Mouse (Mus musculus) liver, embryonic 16.5 days (tissue): Measurements from ENCODE around the gene Stmn3. TPM values are rescaled to one million over a fixed set of nuclear protein-coding genes. Genes with fewer than 3 reads are reported as not detected.

Experiments used
- ATAC-seq: fragments of 200-750 bp; cut with Nextera tagmentation; 2 replicates; pipeline ENCODE4 v1.8.0; 2017; ENCODE audit warnings: low read depth, mild to moderate bottlenecking, moderate number of reproducible peaks, moderate library complexity
- H3K27ac ChIP-seq: fragments of 300-500 bp; sonication (generic); 2 replicates; pipeline ENCODE4 v1.5.1; 2014; ENCODE audit warnings: mild to moderate bottlenecking, low read length
- H3K27me3 ChIP-seq: fragments of 300-500 bp; sonication (generic); 2 replicates; pipeline ENCODE4 v1.6.1; 2014; ENCODE audit warnings: low read depth, low read length, mixed read lengths; ENCODE audit not compliant: control insufficient read depth, insufficient read depth
- H3K36me3 ChIP-seq: fragments of 300-500 bp; sonication (generic); 2 replicates; pipeline ENCODE4 v1.6.1; 2014; ENCODE audit warnings: mild to moderate bottlenecking; ENCODE audit not compliant: control insufficient read depth, insufficient read depth
- H3K4me1 ChIP-seq: fragments of 300-500 bp; sonication (generic); 2 replicates; pipeline ENCODE4 v1.6.1; 2014; ENCODE audit warnings: low read depth, low read length, mixed read lengths; ENCODE audit not compliant: control insufficient read depth
- H3K4me2 ChIP-seq: fragments of 300-500 bp; sonication (generic); 2 replicates; pipeline ENCODE4 v1.6.1; 2014; ENCODE audit warnings: low read depth, low read length, mixed read lengths
- H3K4me3 ChIP-seq: fragments of 300-500 bp; sonication (generic); 2 replicates; pipeline ENCODE4 v1.5.1; 2014; ENCODE audit warnings: low read depth, mild to moderate bottlenecking, low read length
- H3K9ac ChIP-seq: fragments of 300-500 bp; sonication (generic); 2 replicates; pipeline ENCODE4 v1.6.1; 2014; ENCODE audit warnings: low read depth, low read length
- H3K9me3 ChIP-seq: fragments of 300-500 bp; sonication (generic); replicated peaks from 2 replicates; pipeline ENCODE4 v1.6.1; 2016; ENCODE audit warnings: low read length; ENCODE audit not compliant: control insufficient read depth
- WGBS: fragments of 180-500 bp; shearing (Covaris S2); extraction: QIAGEN DNeasy Blood & Tissue Kit; methylation state at CpG from one replicate; pipeline ENCODE4 v1.1.7; 2014; ENCODE audit not compliant: insufficient replicate concordance; 5-methylcytosine and 5-hydroxymethylcytosine counted together
- polyA plus RNA-seq: library from polyadenylated mRNA; unstranded; fragments of >200 nt; fragmentation: Nextera tagmentation; extraction: Ambion mirVana; gene quantifications from 2 replicates; pipeline ENCODE4 v1.2.1, GENCODE M21; 2015

Gene Stmn3
- polyA plus RNA-seq, 1 experiment from 2014 or later = 0.32 TPM

DNA sequence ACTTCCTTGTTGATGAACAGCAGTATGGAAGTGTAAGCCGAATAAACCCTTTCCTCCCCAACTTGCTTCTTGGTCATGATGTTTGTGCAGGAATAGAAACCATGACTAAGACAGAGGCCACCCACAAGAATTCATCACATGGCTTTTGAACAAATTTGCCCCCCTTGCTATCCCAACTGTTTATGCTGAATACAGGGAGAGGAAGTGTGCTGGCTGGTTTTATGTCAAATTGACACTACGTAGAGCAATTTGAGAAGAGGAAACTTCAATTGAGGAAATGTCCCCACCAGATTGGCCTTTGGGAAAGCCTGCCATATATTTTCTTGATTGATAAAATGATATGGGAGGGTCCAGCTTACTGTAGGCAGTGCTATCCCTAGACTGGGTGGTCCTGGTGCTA lies 40.5 kb downstream of the Stmn3 start:
- Histone ChIP-seq H3K36me3 (peaks cover 29% of the 10 kb centered on the region), H3K27ac (no peak overlapping the region), H3K9ac (no peak overlapping the region), H3K9me3 (no peaks in the 10 kb centered on the region), H3K4me3 (no peak overlapping the region), H3K4me1 (peaks cover 3% of the 10 kb centered on the region), H3K4me2 (no peak overlapping the region), H3K27me3 (no peaks in the 10 kb centered on the region)
- WGBS = 82% methylated on average over 2 of the region's 2 CpGs
- ATAC-seq = no peak

DNA sequence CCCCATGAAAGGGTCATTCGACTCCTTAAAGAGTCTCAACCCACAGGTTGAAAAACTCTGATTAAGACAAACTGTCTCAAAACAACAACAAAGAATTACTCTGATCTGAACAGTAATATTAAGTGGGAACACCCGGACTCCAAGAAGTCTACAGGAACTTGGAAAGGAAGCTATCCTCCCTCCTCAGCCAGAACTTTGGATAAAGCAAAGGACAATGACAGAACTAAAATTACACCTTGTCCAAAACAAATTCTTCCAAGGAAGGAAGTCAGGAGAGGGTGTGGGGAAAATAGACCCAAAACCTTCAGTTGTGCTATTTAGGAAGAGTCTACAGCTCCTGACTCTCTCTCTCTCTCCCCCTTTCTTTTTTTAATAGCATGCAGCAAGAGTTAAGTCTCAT lies 42.2 kb downstream of the Stmn3 start:
- H3K27me3 ChIP-seq = no peaks in the 10 kb centered on the region
- H3K27ac ChIP-seq = no peak overlapping the region
- H3K36me3 ChIP-seq = peaks cover 33% of the 10 kb centered on the region
- H3K9me3 ChIP-seq = no peaks in the 10 kb centered on the region
- no peak overlapping the region for H3K9ac ChIP-seq
- 81% methylated on average over 2 of the region's 2 CpGs for WGBS
- H3K4me2 ChIP-seq = no peak overlapping the region
- H3K4me3 ChIP-seq = no peak overlapping the region
- H3K4me1 ChIP-seq = peaks cover 3% of the 10 kb centered on the region
- no peak for ATAC-seq

DNA sequence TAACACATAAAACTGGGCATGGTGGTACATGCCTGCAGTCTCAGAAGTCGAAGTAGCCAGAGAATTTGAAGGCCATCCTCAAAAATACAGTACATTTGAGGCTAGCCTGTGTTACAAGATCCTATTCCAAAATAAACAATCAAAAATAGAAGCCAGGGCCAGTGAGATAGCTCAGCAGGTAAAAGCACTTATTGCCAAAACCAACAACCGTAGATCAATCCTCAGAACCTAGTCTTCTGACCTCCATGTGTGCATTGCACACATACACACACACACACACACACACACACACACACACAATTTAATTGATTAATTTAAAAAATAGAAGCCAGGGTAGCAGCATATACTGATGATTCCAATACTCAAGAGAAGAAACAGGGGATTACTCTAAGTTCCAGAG lies 47.5 kb downstream of the Stmn3 start:
- ATAC-seq = no peak
- WGBS = 90% methylated on average over 2 of the region's 2 CpGs
- peaks cover 50% of the 10 kb centered on the region for H3K36me3 ChIP-seq

More for the DNA sequence above, 47.5 kb downstream of the Stmn3 start:
- H3K4me2 ChIP-seq = no peak overlapping the region
- no peaks in the 10 kb centered on the region for H3K9me3 ChIP-seq
- no peaks in the 10 kb centered on the region for H3K27me3 ChIP-seq
- H3K27ac ChIP-seq = no peak overlapping the region
- H3K4me1 ChIP-seq = no peaks in the 10 kb centered on the region
- H3K9ac ChIP-seq = no peak overlapping the region
- no peak overlapping the region for H3K4me3 ChIP-seq

Other genes with a start within 250 kb of the Stmn3 start
- gene Kcnq2, start 179.2 kb downstream of the Stmn3 start, polyA plus RNA-seq = 0.16 and 0.32 TPM in 2 replicates
- not detected in 2 replicates for gene Eef1a2, start 157.5 kb downstream of the Stmn3 start, polyA plus RNA-seq
- gene Ppdpf, start 127.3 kb downstream of the Stmn3 start, polyA plus RNA-seq = 92.7 and 94.4 TPM in 2 replicates
- 0.15 and 0.27 TPM in 2 replicates for gene Ptk6, start 111.7 kb downstream of the Stmn3 start, polyA plus RNA-seq
- 0.51 and 0.54 TPM in 2 replicates for gene Srms, start 101.3 kb downstream of the Stmn3 start, polyA plus RNA-seq
- 0.15 and 0.33 TPM in 2 replicates for gene Fndc11, start 94.5 kb downstream of the Stmn3 start, polyA plus RNA-seq
- 2.6 and 3.2 TPM in 2 replicates for gene Helz2, start 72.5 kb downstream of the Stmn3 start, polyA plus RNA-seq
- 9.4 and 9.8 TPM in 2 replicates for gene Gmeb2, start 26.5 kb downstream of the Stmn3 start, polyA plus RNA-seq
- gene Rtel1, start 5.2 kb upstream of the Stmn3 start, polyA plus RNA-seq = 19.7 and 21.0 TPM in 2 replicates
- gene Zgpat, start 50.4 kb upstream of the Stmn3 start, polyA plus RNA-seq = 8.8 and 10.5 TPM in 2 replicates
- gene Arfrp1, start 50.9 kb upstream of the Stmn3 start, polyA plus RNA-seq = 17.1 and 20.7 TPM in 2 replicates
- 4.7 and 6.3 TPM in 2 replicates for gene Lime1, start 65.6 kb upstream of the Stmn3 start, polyA plus RNA-seq
- 7.0 and 7.5 TPM in 2 replicates for gene Zbtb46, start 144.9 kb upstream of the Stmn3 start, polyA plus RNA-seq
- gene Abhd16b, start 178.7 kb upstream of the Stmn3 start, polyA plus RNA-seq = 0.09 TPM in 1 of 2 replicates, not detected in the other
- gene Tpd52l2, start 182.6 kb upstream of the Stmn3 start, polyA plus RNA-seq = 62.7 and 69.3 TPM in 2 replicates
- gene Dnajc5, start 206.0 kb upstream of the Stmn3 start, polyA plus RNA-seq = 26.4 and 27.3 TPM in 2 replicates